Mouse (Mus musculus) spleen, adult 2 months (tissue): Measurements from ENCODE around the gene Rnaset2a.

ENCODE experiments used
- CTCF ChIP-seq: fragments of 200-500 bp; IDR thresholded peaks from 2 replicates; pipeline ENCODE4 v1.5.1; 2011; ENCODE audit warnings: mild to moderate bottlenecking, inconsistent platforms; ENCODE audit not compliant: insufficient read depth, insufficient read length, insufficient replicate concordance; ENCODE audit errors: extremely low read depth
- POLR2A ChIP-seq: fragments of 200-500 bp; IDR thresholded peaks from 2 replicates; pipeline ENCODE4 v1.6.1; 2011; ENCODE audit warnings: low read depth, low read length, inconsistent platforms

DNA sequence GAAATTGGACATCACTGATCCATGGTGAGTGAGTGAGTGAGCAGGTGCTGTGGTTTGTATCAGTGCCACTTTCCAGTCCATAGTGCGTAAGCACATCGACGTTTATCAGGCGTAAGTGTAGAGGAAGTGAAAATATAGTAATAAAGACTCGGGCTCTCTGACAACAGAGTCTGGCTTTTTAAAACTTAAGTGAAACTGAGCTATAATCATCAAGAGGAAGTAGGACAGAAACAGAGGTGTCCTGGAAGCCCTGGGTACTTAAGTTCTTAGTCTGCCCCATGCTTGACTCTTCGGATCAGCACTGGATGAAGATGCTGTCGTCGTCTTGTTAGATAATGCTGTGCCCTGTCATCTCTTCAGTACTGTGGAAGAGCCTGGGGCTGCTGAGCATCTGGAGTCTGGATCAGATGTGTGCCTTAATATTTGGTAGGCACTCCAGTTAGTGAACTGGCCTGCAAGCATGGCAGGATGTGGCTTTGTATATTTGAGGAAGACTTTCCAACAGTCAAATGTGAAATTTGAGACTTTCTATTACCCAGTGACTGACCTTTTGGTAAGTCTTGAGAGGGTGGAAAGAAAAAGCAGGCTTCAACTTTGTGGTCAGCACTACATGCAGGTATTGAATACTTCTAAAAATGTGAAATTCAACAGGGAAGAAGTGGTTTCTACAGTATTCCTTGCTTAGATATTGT is 47.9 kb upstream of the Rnaset2a start:
- TF ChIP-seq CTCF = no peak
- TF ChIP-seq POLR2A = no peak
